Mouse (Mus musculus) brain, embryonic 14.5 days (tissue): ENCODE measurements at regions not wholly inside any gene's neighbourhood (a gene's known extent, or its start where the extent isn't known, plus 50 kb on each side); places are given as distances from the start of the nearest gene placed in this dataset.

Experiments
- CTCF ChIP-seq: fragments of 200-500 bp; IDR thresholded peaks from 2 replicates; pipeline ENCODE4 v1.5.1; 2012; ENCODE audit warnings: inconsistent platforms, mild to moderate bottlenecking, moderate library complexity, borderline replicate concordance; ENCODE audit not compliant: insufficient read depth, insufficient read length; ENCODE audit errors: extremely low read depth
- POLR2A ChIP-seq: fragments of 200-500 bp; IDR thresholded peaks from 2 replicates; pipeline ENCODE4 v1.6.1; 2012; ENCODE audit warnings: mild to moderate bottlenecking, inconsistent platforms, borderline replicate concordance; ENCODE audit not compliant: poor library complexity, insufficient read depth, insufficient read length, severe bottlenecking; ENCODE audit errors: extremely low read depth

DNA sequence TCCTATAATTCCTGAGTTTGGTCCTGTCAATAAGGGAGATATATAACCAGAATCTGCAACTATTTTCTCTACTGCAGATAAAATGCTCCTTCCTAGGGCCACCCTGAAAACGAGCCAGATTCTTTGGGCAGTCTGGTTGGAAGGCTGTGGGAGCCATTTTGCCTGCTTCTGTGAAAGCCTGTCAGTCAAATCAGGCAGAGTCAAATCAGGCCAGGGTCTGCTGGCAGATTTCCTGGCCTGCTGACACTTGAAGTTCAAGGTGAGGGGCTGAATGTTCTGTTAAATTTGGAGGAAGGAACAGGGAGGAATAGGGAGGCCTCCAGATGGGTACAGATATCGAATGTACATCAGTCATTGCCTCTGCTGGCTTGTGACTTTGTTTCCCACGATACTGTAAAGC is 206.0 kb upstream of the Pkn2 start:
- TF ChIP-seq CTCF (no peak), POLR2A (no peak)
